Mouse (Mus musculus): ENCODE measurements around the gene Cma1. TPM values are rescaled to one million over a fixed set of nuclear protein-coding genes. Genes with fewer than 3 reads are reported as not detected.

The Cma1 gene
- polyA plus RNA-seq (2017; shearing (Covaris generic)): not detected

GRCm38 (mm10) chr14:55944575-55944974, at the start of gene Cma1:
Gene Cma1, minus strand, starts transcription at chr14:55944675.

DNA sequence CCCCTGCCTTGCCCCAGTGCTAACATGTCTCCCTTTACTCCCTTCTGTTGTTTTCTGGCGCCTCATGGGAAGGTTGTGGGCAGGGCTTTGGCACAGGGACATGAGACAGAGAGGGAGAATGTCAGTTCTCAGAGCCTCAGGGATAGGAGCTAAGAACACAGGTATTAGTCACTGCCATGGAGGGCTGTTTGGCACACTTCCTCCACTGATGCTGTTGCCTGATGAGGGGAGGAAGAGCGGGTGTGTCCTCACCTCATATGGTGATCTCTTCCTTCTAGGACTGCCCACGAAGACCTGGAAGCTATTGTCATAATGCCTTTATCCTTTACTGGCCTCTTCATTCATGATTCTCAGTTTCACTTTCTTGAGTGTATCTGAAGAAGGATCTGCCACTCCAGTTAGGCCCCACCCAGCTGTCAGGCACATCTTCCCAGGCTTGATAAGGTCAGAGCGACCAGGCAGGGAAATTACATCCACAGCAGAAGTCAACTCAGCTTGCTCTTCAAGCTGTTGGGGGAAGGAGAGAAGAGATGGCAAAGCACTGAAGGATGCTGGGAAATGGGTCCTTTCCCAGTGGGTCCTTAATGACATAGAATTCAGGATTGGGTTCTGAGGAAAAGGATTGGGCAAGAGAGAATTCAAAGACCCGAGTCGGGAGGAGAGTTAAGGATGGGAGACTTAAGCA, 6.0 kb upstream of the Cma1 start, which contains the start of gene Cma2:
Cma2 (plus strand) TSS at position 635 of the 685 bp plus-strand sequence.

GRCm38 (mm10) chr14:55899701-55900413, 44.6 kb downstream of the Cma1 start, which contains the start of gene Sdr39u1:
Gene Sdr39u1, minus strand, starts transcription at chr14:55900293.

Other genes with a start within 250 kb of the Cma1 start
- gene Tgm1, start 230.7 kb downstream of the Cma1 start, polyA plus RNA-seq (2017; shearing (Covaris generic)): under 1 TPM; 0.32 to 0.81 TPM
- 10 to 100 TPM; 57.8 to 79.6 TPM for gene Rabggta, start 222.4 kb downstream of the Cma1 start, polyA plus RNA-seq (2017; shearing (Covaris generic))
- gene Dhrs1, start 199.0 kb downstream of the Cma1 start, polyA plus RNA-seq (2017; shearing (Covaris generic)): 10 to 100 TPM; 39.5 to 63.1 TPM
- gene Nop9, start 199.0 kb downstream of the Cma1 start, polyA plus RNA-seq (2017; shearing (Covaris generic)): 10 to 100 TPM; 38.9 to 45.7 TPM
- gene Cideb, start 186.2 kb downstream of the Cma1 start, polyA plus RNA-seq (2017; shearing (Covaris generic)): not detected
- gene Ltb4r2, start 183.2 kb downstream of the Cma1 start, polyA plus RNA-seq (2017; shearing (Covaris generic)): under 1 TPM; 0.17 to 0.21 TPM
- gene Ltb4r1, start 178.7 kb downstream of the Cma1 start, polyA plus RNA-seq (2017; shearing (Covaris generic)): 10 to 100 TPM; 13.2 to 19.4 TPM
- under 1 TPM; 0.16 to 0.32 TPM for gene Adcy4, start 160.6 kb downstream of the Cma1 start, polyA plus RNA-seq (2017; shearing (Covaris generic))
- gene Ripk3, start 155.8 kb downstream of the Cma1 start, polyA plus RNA-seq (2017; shearing (Covaris generic)): 100 to 1,000 TPM in 1 of 2 experiments, 10 to 100 TPM in 1; 72.7 to 103 TPM
- gene Nfatc4, start 121.5 kb downstream of the Cma1 start, polyA plus RNA-seq (2017; shearing (Covaris generic)): not detected
- under 1 TPM; 0.15 to 0.99 TPM for gene Nynrin, start 90.7 kb downstream of the Cma1 start, polyA plus RNA-seq (2017; shearing (Covaris generic))
- under 1 TPM; 0.22 to 0.31 TPM for gene Cbln3, start 60.3 kb downstream of the Cma1 start, polyA plus RNA-seq (2017; shearing (Covaris generic))
- 10 to 100 TPM; 26.8 to 67.7 TPM for gene Khnyn, start 59.7 kb downstream of the Cma1 start, polyA plus RNA-seq (2017; shearing (Covaris generic))
- 10 to 100 TPM; 53.9 to 72.7 TPM for gene Sdr39u1, start 44.4 kb downstream of the Cma1 start, polyA plus RNA-seq (2017; shearing (Covaris generic))
- not detected for gene Cma2, start 6.3 kb upstream of the Cma1 start, polyA plus RNA-seq (2017; shearing (Covaris generic))
- gene Mcpt1, start 73.3 kb upstream of the Cma1 start, polyA plus RNA-seq (2017; shearing (Covaris generic)): under 1 TPM in 1 of 2 experiments, not detected in 1; 0.41 TPM
- gene Mcpt9, start 85.8 kb upstream of the Cma1 start, polyA plus RNA-seq (2017; shearing (Covaris generic)): not detected
- not detected for gene Mcpt2, start 97.4 kb upstream of the Cma1 start, polyA plus RNA-seq (2017; shearing (Covaris generic))
- gene Mcpt4, start 117.6 kb upstream of the Cma1 start, polyA plus RNA-seq (2017; shearing (Covaris generic)): 1 to 10 TPM in 1 of 2 experiments, not detected in 1; 1.6 TPM
- gene Mcpt8, start 140.6 kb upstream of the Cma1 start, polyA plus RNA-seq (2017; shearing (Covaris generic)): not detected
- not detected for gene Ctsg, start 157.9 kb upstream of the Cma1 start, polyA plus RNA-seq (2017; shearing (Covaris generic))
- not detected for gene Gzme, start 175.9 kb upstream of the Cma1 start, polyA plus RNA-seq (2017; shearing (Covaris generic))
- not detected for gene Gzmd, start 187.9 kb upstream of the Cma1 start, polyA plus RNA-seq (2017; shearing (Covaris generic))
- not detected for gene Gzmg, start 214.9 kb upstream of the Cma1 start, polyA plus RNA-seq (2017; shearing (Covaris generic))
- gene Gzmn, start 229.9 kb upstream of the Cma1 start, polyA plus RNA-seq (2017; shearing (Covaris generic)): not detected